Mouse (Mus musculus): ENCODE measurements around the gene Peak1.

GRCm38 (mm10) chr9:56314326-56314725 lies 103.5 kb downstream of the Peak1 start:
- TF ChIP-seq CTCF (IDR thresholded peaks at IDR 0.05; ENCODE audit: control insufficient read depth, insufficient read depth, insufficient read length): no peak
- TF ChIP-seq CEBPB (IDR thresholded peaks at IDR 0.05; ENCODE audit: low read depth): no peak
- no peak for TF ChIP-seq MAX (IDR thresholded peaks at IDR 0.05)
- no peak for TF ChIP-seq USF1 (IDR thresholded peaks at IDR 0.05; ENCODE audit: low read depth)
- TF ChIP-seq MYOD1 (IDR thresholded peaks at IDR 0.05; ENCODE audit: control insufficient read depth, insufficient read length, low read depth): no peak

Measured in C2C12 (cell line).